Mouse (Mus musculus): Measurements from ENCODE around the gene Mpst. TPM values are rescaled to one million over a fixed set of nuclear protein-coding genes. Genes with fewer than 3 reads are reported as not detected.

Mpst gene
- polyA plus RNA-seq, 1 experiment from 2014 or later = 3.1 TPM

GRCm38 (mm10) chr15:78442231-78442630 lies 36.0 kb downstream of the Mpst start:
- Histone ChIP-seq H3K4me2 (replicated peaks) (no peak overlapping the region), H3K9me3 (no peaks in the 10 kb centered on the region), H3K27ac (no peak overlapping the region), H3K36me3 (no peaks in the 10 kb centered on the region), H3K27me3 (replicated peaks) (peaks cover 14% of the 10 kb centered on the region), H3K9ac (no peak overlapping the region), H3K4me3 (replicated peaks) (no peak overlapping the region), H3K4me1 (replicated peaks) (peaks cover 18% of the 10 kb centered on the region)
- ATAC-seq = no peak
- WGBS = 87% methylated on average over 19 of the region's 19 CpGs

- Histone ChIP-seq H3K4me2 (replicated peaks) (no peak overlapping the region), H3K27me3 (replicated peaks) (peaks cover 5% of the 10 kb centered on the region), H3K27ac (no peak overlapping the region), H3K4me3 (replicated peaks) (no peak overlapping the region), H3K9me3 (no peaks in the 10 kb centered on the region), H3K4me1 (replicated peaks) (peaks cover 8% of the 10 kb centered on the region; the same call in 1 of the 2 replicates), H3K36me3 (no peaks in the 10 kb centered on the region), H3K9ac (no peak overlapping the region)
- WGBS = 58% methylated on average over 6 of the region's 6 CpGs
- ATAC-seq = no peak
These were observed 37.6 kb downstream of the Mpst start for GRCm38 (mm10) chr15:78443857-78444256.

GRCm38 (mm10) chr15:78447121-78447520 lies 40.9 kb downstream of the Mpst start:
- peaks cover 11% of the 10 kb centered on the region; the same call in 1 of the 2 replicates for H3K4me1 ChIP-seq (replicated peaks)
- H3K9me3 ChIP-seq = no peaks in the 10 kb centered on the region
- no peak for ATAC-seq
- no peak overlapping the region for H3K27ac ChIP-seq
- peaks cover 3% of the 10 kb centered on the region; the same call in 1 of the 2 replicates for H3K27me3 ChIP-seq (replicated peaks)
- no peak overlapping the region for H3K9ac ChIP-seq
- 45% methylated on average over 7 of the region's 7 CpGs for WGBS
- no peak overlapping the region for H3K4me2 ChIP-seq (replicated peaks)
- H3K36me3 ChIP-seq = no peaks in the 10 kb centered on the region
- no peak overlapping the region for H3K4me3 ChIP-seq (replicated peaks)

- peak; percentile 85 for ATAC-seq
- Histone ChIP-seq H3K9ac (peak overlapping the region; percentile 44), H3K36me3 (no peaks in the 10 kb centered on the region)
These were observed 41.7 kb downstream of the Mpst start for GRCm38 (mm10) chr15:78447746-78448535.

GRCm38 (mm10) chr15:78449131-78449530 lies 42.9 kb downstream of the Mpst start:
- 50% methylated on average over 6 of the region's 6 CpGs for WGBS
- H3K9me3 ChIP-seq = no peaks in the 10 kb centered on the region
- H3K4me2 ChIP-seq (replicated peaks) = no peak overlapping the region
- H3K27me3 ChIP-seq (replicated peaks) = no peaks in the 10 kb centered on the region; the same call in 1 of the 2 replicates
- ATAC-seq = no peak
- H3K36me3 ChIP-seq = no peaks in the 10 kb centered on the region
- no peak overlapping the region for H3K27ac ChIP-seq
- no peak overlapping the region for H3K4me3 ChIP-seq (replicated peaks)
- no peak overlapping the region for H3K9ac ChIP-seq
- peaks cover 11% of the 10 kb centered on the region; the same call in 1 of the 2 replicates for H3K4me1 ChIP-seq (replicated peaks)

More at GRCm38 (mm10) chr15:78447746-78448535, 41.7 kb downstream of the Mpst start:
- Histone ChIP-seq H3K27me3 (replicated peaks) (peaks cover under 1% of the 10 kb centered on the region; the same call in 1 of the 2 replicates), H3K4me2 (replicated peaks) (peak overlapping the region; percentile 76), H3K27ac (peak overlapping the region; percentile 88), H3K4me1 (replicated peaks) (peaks cover 11% of the 10 kb centered on the region; the same call in 1 of the 2 replicates), H3K9me3 (no peaks in the 10 kb centered on the region), H3K4me3 (replicated peaks) (peak overlapping the region; percentile 33)
- 2% methylated on average over 22 of the region's 22 CpGs for WGBS

- no peaks in the 10 kb centered on the region for H3K9me3 ChIP-seq
- H3K27ac ChIP-seq = no peak overlapping the region
- H3K4me2 ChIP-seq (replicated peaks) = no peak overlapping the region
- WGBS = 39% methylated on average over 7 of the region's 7 CpGs
- no peak overlapping the region for H3K4me3 ChIP-seq (replicated peaks)
- H3K4me1 ChIP-seq (replicated peaks) = peaks cover 11% of the 10 kb centered on the region; the same call in 1 of the 2 replicates
- ATAC-seq = no peak
- H3K36me3 ChIP-seq = no peaks in the 10 kb centered on the region
- no peak overlapping the region for H3K9ac ChIP-seq
- no peaks in the 10 kb centered on the region; the same call in 1 of the 2 replicates for H3K27me3 ChIP-seq (replicated peaks)
These were observed 43.6 kb downstream of the Mpst start for GRCm38 (mm10) chr15:78449694-78450418.

- Histone ChIP-seq H3K9ac (no peak overlapping the region), H3K36me3 (no peaks in the 10 kb centered on the region), H3K4me1 (replicated peaks) (peaks cover 11% of the 10 kb centered on the region; the same call in 1 of the 2 replicates), H3K4me2 (replicated peaks) (no peak overlapping the region), H3K27ac (no peak overlapping the region), H3K27me3 (replicated peaks) (no peaks in the 10 kb centered on the region; the same call in 1 of the 2 replicates), H3K4me3 (replicated peaks) (no peak overlapping the region), H3K9me3 (no peaks in the 10 kb centered on the region)
- WGBS = 82% methylated on average over 6 of the region's 6 CpGs
- no peak for ATAC-seq
These were observed 44.2 kb downstream of the Mpst start for GRCm38 (mm10) chr15:78450419-78450768.

GRCm38 (mm10) chr15:78451201-78451600 lies 45.0 kb downstream of the Mpst start:
- Histone ChIP-seq H3K36me3 (no peaks in the 10 kb centered on the region), H3K4me3 (replicated peaks) (no peak overlapping the region), H3K9ac (no peak overlapping the region), H3K27me3 (replicated peaks) (no peaks in the 10 kb centered on the region), H3K4me1 (replicated peaks) (peaks cover 11% of the 10 kb centered on the region; the same call in 1 of the 2 replicates), H3K27ac (no peak overlapping the region), H3K4me2 (replicated peaks) (no peak overlapping the region), H3K9me3 (no peaks in the 10 kb centered on the region)
- 75% methylated on average over 2 of the region's 2 CpGs for WGBS
- no peak for ATAC-seq

GRCm38 (mm10) chr15:78452929-78453328 lies 46.7 kb downstream of the Mpst start:
- Histone ChIP-seq H3K4me3 (replicated peaks) (no peak overlapping the region), H3K36me3 (no peaks in the 10 kb centered on the region), H3K27ac (no peak overlapping the region), H3K9ac (no peak overlapping the region), H3K4me2 (replicated peaks) (no peak overlapping the region), H3K27me3 (replicated peaks) (no peaks in the 10 kb centered on the region), H3K9me3 (no peaks in the 10 kb centered on the region), H3K4me1 (replicated peaks) (peaks cover 11% of the 10 kb centered on the region; the same call in 1 of the 2 replicates)
- ATAC-seq = no peak
- WGBS = 79% methylated on average over 3 of the region's 3 CpGs

GRCm38 (mm10) chr15:78455168-78455567 lies 49.0 kb downstream of the Mpst start:
- no peak for ATAC-seq
- H3K27ac ChIP-seq = no peak overlapping the region
- WGBS = 58% methylated on average over 4 of the region's 4 CpGs

GRCm38 (mm10) chr15:78456051-78456450 lies 49.8 kb downstream of the Mpst start:
- no peak overlapping the region for H3K27ac ChIP-seq
- H3K4me2 ChIP-seq (replicated peaks) = no peak overlapping the region
- no peak for ATAC-seq
- WGBS = 52% methylated on average over 7 of the region's 7 CpGs
- no peaks in the 10 kb centered on the region for H3K27me3 ChIP-seq (replicated peaks)
- no peak overlapping the region for H3K4me3 ChIP-seq (replicated peaks)
- no peaks in the 10 kb centered on the region for H3K9me3 ChIP-seq
- no peaks in the 10 kb centered on the region for H3K36me3 ChIP-seq
- no peak overlapping the region for H3K9ac ChIP-seq
- no peaks in the 10 kb centered on the region for H3K4me1 ChIP-seq (replicated peaks)

More at GRCm38 (mm10) chr15:78455168-78455567, 49.0 kb downstream of the Mpst start:
- Histone ChIP-seq H3K4me3 (replicated peaks) (no peak overlapping the region), H3K27me3 (replicated peaks) (no peaks in the 10 kb centered on the region), H3K36me3 (no peaks in the 10 kb centered on the region), H3K9ac (no peak overlapping the region), H3K9me3 (no peaks in the 10 kb centered on the region), H3K4me2 (replicated peaks) (no peak overlapping the region), H3K4me1 (replicated peaks) (no peaks in the 10 kb centered on the region)

GRCm38 (mm10) chr15:78457193-78457592 lies 51.0 kb downstream of the Mpst start:
- Histone ChIP-seq H3K9me3 (no peaks in the 10 kb centered on the region), H3K27ac (no peak overlapping the region), H3K4me3 (replicated peaks) (no peak overlapping the region), H3K4me2 (replicated peaks) (no peak overlapping the region), H3K4me1 (replicated peaks) (no peaks in the 10 kb centered on the region), H3K9ac (no peak overlapping the region), H3K27me3 (replicated peaks) (no peaks in the 10 kb centered on the region), H3K36me3 (no peaks in the 10 kb centered on the region)
- no peak for ATAC-seq
- WGBS = 70% methylated on average over 10 of the region's 10 CpGs
